In the genomic region with DNA sequence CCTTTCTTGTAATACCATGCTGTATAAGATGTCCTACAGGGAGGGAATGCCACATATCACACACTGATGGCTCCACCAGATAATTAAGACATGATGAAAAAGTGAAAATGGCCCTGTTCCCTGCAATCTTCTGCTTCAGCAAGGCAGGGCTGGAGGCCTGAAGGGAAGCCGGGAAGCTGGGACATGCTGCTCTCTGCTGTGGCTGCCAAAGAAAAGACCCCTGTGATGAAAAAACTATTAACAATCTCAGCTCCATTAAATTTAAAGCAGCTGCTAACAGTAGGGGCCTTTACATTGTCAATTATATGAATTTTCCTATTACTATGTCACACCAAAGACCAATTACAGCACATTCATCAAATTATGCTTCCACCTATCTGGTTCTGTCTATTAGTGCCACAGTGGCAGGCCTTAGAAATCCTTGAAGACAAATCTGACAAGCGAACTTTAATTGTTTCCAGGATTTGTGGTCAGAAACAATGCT, we compare ENCODE assay signal across 14 mouse cellular contexts.
A peak's percentile ranks its signal among the peaks of the same experiment; 100 is the strongest.
DNase-seq lines count a peak whose midpoint lies in the region; ATAC-seq and TF ChIP-seq lines count a peak whose summit lies in the region.
"Had no signal": no experiment of that assay in that cellular context is flagged by ENCODE, and none has a peak within 500 bp of the region (broad histone marks: within the 10 kb centered on the region; RNA-seq: fewer than 3 reads in every experiment).

No protein-coding gene starts in this region.

- WGBS in forebrain, postnatal 0 days: 27% methylated on average over 2 of the region's 2 CpGs
- WGBS in midbrain, embryonic 16.5 days: 37% methylated on average over 2 of the region's 2 CpGs
- WGBS in kidney, adult 2 months: 78% methylated on average over 2 of the region's 2 CpGs

- H3K9me3 ChIP-seq in forebrain, postnatal 0 days (ENCODE audit: low read length): no peaks in the 10 kb centered on the region
- no peaks in the 10 kb centered on the region for H3K9me3 ChIP-seq in midbrain, embryonic 16.5 days (replicated peaks; ENCODE audit: control insufficient read depth, low read length, poor library complexity, severe bottlenecking)

- no peaks in the 10 kb centered on the region for H3K4me1 ChIP-seq in forebrain, postnatal 0 days (ENCODE audit: insufficient read depth)
- peaks cover 3% of the 10 kb centered on the region for H3K4me1 ChIP-seq in midbrain, embryonic 16.5 days (ENCODE audit: control insufficient read depth, insufficient read depth, low read length)
- H3K4me1 ChIP-seq in kidney, adult 2 months (ENCODE audit: control insufficient read depth, insufficient read depth, low read length): no peaks in the 10 kb centered on the region

- no peak overlapping the region for H3K27ac ChIP-seq in forebrain, postnatal 0 days (ENCODE audit: low read depth, low read length)
- H3K27ac ChIP-seq in midbrain, embryonic 16.5 days (ENCODE audit: low read length): no peak overlapping the region
- no peak overlapping the region for H3K27ac ChIP-seq in kidney, adult 2 months (ENCODE audit: insufficient read depth, low read depth, low read length)

- no peaks in the 10 kb centered on the region for H3K36me3 ChIP-seq in forebrain, postnatal 0 days (ENCODE audit: insufficient read depth)
- no peaks in the 10 kb centered on the region for H3K36me3 ChIP-seq in midbrain, embryonic 16.5 days (ENCODE audit: control insufficient read depth, insufficient read depth, low read length)
- H3K36me3 ChIP-seq in kidney, adult 2 months (ENCODE audit: control insufficient read depth, insufficient read depth, low read length): no peaks in the 10 kb centered on the region

- ATAC-seq in forebrain, postnatal 0 days: peak; percentile 38; the same call in 1 of the 2 replicates
- ATAC-seq in midbrain, embryonic 16.5 days: peak; percentile 60; the same call in 1 of the 2 replicates
- ATAC-seq: lung, postnatal 0 days had no signal

- H3K9ac ChIP-seq in forebrain, postnatal 0 days: no peak overlapping the region
- no peak overlapping the region for H3K9ac ChIP-seq in midbrain, embryonic 16.5 days (ENCODE audit: low read depth, low read length)

- H3K4me2 ChIP-seq in forebrain, postnatal 0 days (ENCODE audit: low read depth): no peak overlapping the region
- H3K4me2 ChIP-seq in midbrain, embryonic 16.5 days (ENCODE audit: low read length): no peak overlapping the region

- TF ChIP-seq POLR2A in brain, embryonic 14.5 days (IDR thresholded peaks at IDR 0.05; ENCODE audit: borderline replicate concordance, extremely low read depth, insufficient read depth, insufficient read length, poor library complexity, severe bottlenecking): no peak
- no peak for TF ChIP-seq POLR2A in kidney, adult 2 months (IDR thresholded peaks at IDR 0.05; ENCODE audit: low read depth, low read length)

- H3K27me3 ChIP-seq in forebrain, postnatal 0 days (ENCODE audit: insufficient read depth, low read length): no peaks in the 10 kb centered on the region
- H3K27me3 ChIP-seq in midbrain, embryonic 16.5 days (ENCODE audit: control insufficient read depth, insufficient read depth, low read depth, low read length): no peaks in the 10 kb centered on the region
- H3K27me3 ChIP-seq in kidney, adult 2 months (replicated peaks; ENCODE audit: control insufficient read depth, insufficient read depth, low read length): no peaks in the 10 kb centered on the region

- peak; percentile 26 for DNase-seq in embryo, embryonic 10.5 days (ENCODE audit: low spot score)
- DNase-seq in embryo, embryonic 9.5 days (ENCODE audit: extremely low spot score): no peak
- peak; percentile 87 for DNase-seq in brain, embryonic 14.5 days (ENCODE audit: low read depth)
- peak; percentile 10 for DNase-seq in forebrain, postnatal 0 days
- DNase-seq in adrenal gland, postnatal 10 days: no peak
- no peak for DNase-seq in kidney, adult 2 months
- no peak for DNase-seq in right cerebral cortex, postnatal 25 days
- DNase-seq: cerebellum, postnatal 36 days; heart, postnatal 4 days; kidney, postnatal 10 days; right cerebral cortex, adult 18-20 months; thymus, adult 2 months had no signal

- no peak overlapping the region for H3K4me3 ChIP-seq in forebrain, postnatal 0 days (ENCODE audit: low read depth, low read length)
- H3K4me3 ChIP-seq in midbrain, embryonic 16.5 days (ENCODE audit: low read depth, low read length): no peak overlapping the region
- no peak overlapping the region for H3K4me3 ChIP-seq in kidney, adult 2 months (ENCODE audit: insufficient read depth, low read depth, low read length)

- no peak for TF ChIP-seq CTCF in brain, embryonic 14.5 days (IDR thresholded peaks at IDR 0.05; ENCODE audit: borderline replicate concordance, extremely low read depth, insufficient read depth, insufficient read length)
- no peak for TF ChIP-seq CTCF in forebrain, postnatal 0 days (IDR thresholded peaks at IDR 0.05; ENCODE audit: low read depth)
- TF ChIP-seq CTCF in kidney, adult 2 months (conservative IDR thresholded peaks at IDR 0.05; ENCODE audit: insufficient read depth, insufficient read length, low read depth, low read length): no peak

Comparison
In these comparisons a context has a peak if more than half of its experiments do, and no peak if none do; other contexts are left out.
1. DNase-seq: peak in embryo, embryonic 10.5 days (single experiment), brain, embryonic 14.5 days (single experiment) and forebrain, postnatal 0 days (single experiment); none in embryo, embryonic 9.5 days (single experiment), adrenal gland, postnatal 10 days (single experiment), kidney, adult 2 months (single experiment) and right cerebral cortex, postnatal 25 days (single experiment).